Mouse (Mus musculus): ENCODE measurements around the gene Cds2.
"Not testable (repeated sequence)": the region's sequence is repeated elsewhere in the genome, so short reads cannot be mapped to it uniquely, and the experiment has no call there.

Gene Cds2

GRCm38 (mm10) chr2:132293694-132294450 is 30.9 kb downstream of the Cds2 start:
- no peak for DNase-seq

GRCm38 (mm10) chr2:132298250-132298649 is 35.3 kb downstream of the Cds2 start:
- DNase-seq, result no peak

GRCm38 (mm10) chr2:132301436-132301835 is 38.5 kb downstream of the Cds2 start:
- DNase-seq, result no peak

- no peak for DNase-seq
Measured at GRCm38 (mm10) chr2:132305165-132305564, 42.2 kb downstream of the Cds2 start.

GRCm38 (mm10) chr2:132305988-132306387 is 43.0 kb downstream of the Cds2 start:
- no peak for DNase-seq

- no peak for DNase-seq
Measured at GRCm38 (mm10) chr2:132307213-132307843, 44.4 kb downstream of the Cds2 start.

- DNase-seq, result no peak
Measured at GRCm38 (mm10) chr2:132308829-132309228, 45.9 kb downstream of the Cds2 start.

- DNase-seq, result no peak
Measured at GRCm38 (mm10) chr2:132309398-132309930, 46.5 kb downstream of the Cds2 start.

GRCm38 (mm10) chr2:132312616-132313015 is 49.7 kb downstream of the Cds2 start:
- no peak for DNase-seq

GRCm38 (mm10) chr2:132313568-132313967 is 50.6 kb downstream of the Cds2 start:
- DNase-seq, result no peak

- not testable (repeated sequence) for DNase-seq
Measured at GRCm38 (mm10) chr2:132314057-132314456, 51.1 kb downstream of the Cds2 start.

GRCm38 (mm10) chr2:132316041-132316808 is 53.3 kb downstream of the Cds2 start:
- peak; percentile 78 for DNase-seq

- no peak for DNase-seq
Measured at GRCm38 (mm10) chr2:132317178-132317577, 54.2 kb downstream of the Cds2 start.

GRCm38 (mm10) chr2:132320516-132320915 is 57.6 kb downstream of the Cds2 start:
- DNase-seq, result no peak

- DNase-seq, result peak; percentile 31
Measured at GRCm38 (mm10) chr2:132323541-132323940, 60.6 kb downstream of the Cds2 start.

GRCm38 (mm10) chr2:132337202-132337601 is 74.3 kb downstream of the Cds2 start:
- no peak for DNase-seq

GRCm38 (mm10) chr2:132340350-132340749 is 77.4 kb downstream of the Cds2 start:
- no peak for DNase-seq

- no peak for DNase-seq
Measured at GRCm38 (mm10) chr2:132341293-132341692, 78.3 kb downstream of the Cds2 start.

- DNase-seq, result no peak
Measured at GRCm38 (mm10) chr2:132343846-132344245, 80.9 kb downstream of the Cds2 start.

Data from lung, postnatal 36 days (tissue).